Mouse (Mus musculus) layer of hippocampus, adult 2 months (tissue): ENCODE results near the gene Gm14781. TPM values are rescaled to one million over a fixed set of nuclear protein-coding genes. Genes with fewer than 3 reads are reported as not detected.
"Not testable (repeated sequence)": the region's sequence is repeated elsewhere in the genome, so short reads cannot be mapped to it uniquely, and the experiment has no call there.

Experiments used
- DNase-seq, 2 experiments: peaks; one replicate each; pipeline ENCODE4 v3.0.0; 2022; ENCODE audit warnings: low spot score in 2 of 2
- H3K27ac ChIP-seq: fragments of 200-600 bp; 2 replicates; pipeline ENCODE4 v1.8.1; 2022
- H3K4me3 ChIP-seq: fragments of 200-600 bp; 2 replicates; pipeline ENCODE4 v1.8.1; 2022; ENCODE audit warnings: mild to moderate bottlenecking
- long read RNA-seq, 2 experiments: library from polyadenylated mRNA; stranded (forward); transcript quantifications; one replicate each; pipeline ENCODE4 v2.0.0; 2021; ENCODE audit warnings: borderline mapping rate in 2 of 2
- total RNA-seq, 2 experiments: library from RNA; stranded (reverse); gene quantifications; 2 replicates each; pipeline ENCODE4 v1.2.3; 2021

The Gm14781 gene
- total RNA-seq: not detected
- long read RNA-seq, experiment 1: 0 reads
- long read RNA-seq, experiment 2: 0 reads

DNA sequence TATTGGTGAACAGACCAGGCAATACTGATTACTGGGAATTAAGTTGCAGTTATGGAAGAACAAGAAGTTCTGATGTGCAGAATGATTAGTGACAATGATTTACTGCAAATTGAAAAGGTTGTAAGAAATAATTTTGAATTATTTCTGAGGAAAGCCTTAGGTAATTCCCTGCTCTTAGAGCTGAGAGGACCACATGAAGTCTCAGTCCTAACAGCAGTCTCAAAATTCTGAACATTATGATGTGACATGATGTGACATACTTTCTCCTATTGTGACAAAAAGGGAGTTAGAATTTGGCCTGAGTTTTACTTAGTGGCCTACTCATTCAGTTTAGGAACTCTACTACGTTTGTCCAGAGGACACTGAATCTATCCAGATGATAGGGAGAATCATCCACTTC, at the start of gene Gm14781:
Gm14781 (plus strand) TSS at position 301 of the 400 bp plus-strand sequence.
- H3K4me3 ChIP-seq, DNase-seq, H3K27ac ChIP-seq: not testable (repeated sequence)

DNA sequence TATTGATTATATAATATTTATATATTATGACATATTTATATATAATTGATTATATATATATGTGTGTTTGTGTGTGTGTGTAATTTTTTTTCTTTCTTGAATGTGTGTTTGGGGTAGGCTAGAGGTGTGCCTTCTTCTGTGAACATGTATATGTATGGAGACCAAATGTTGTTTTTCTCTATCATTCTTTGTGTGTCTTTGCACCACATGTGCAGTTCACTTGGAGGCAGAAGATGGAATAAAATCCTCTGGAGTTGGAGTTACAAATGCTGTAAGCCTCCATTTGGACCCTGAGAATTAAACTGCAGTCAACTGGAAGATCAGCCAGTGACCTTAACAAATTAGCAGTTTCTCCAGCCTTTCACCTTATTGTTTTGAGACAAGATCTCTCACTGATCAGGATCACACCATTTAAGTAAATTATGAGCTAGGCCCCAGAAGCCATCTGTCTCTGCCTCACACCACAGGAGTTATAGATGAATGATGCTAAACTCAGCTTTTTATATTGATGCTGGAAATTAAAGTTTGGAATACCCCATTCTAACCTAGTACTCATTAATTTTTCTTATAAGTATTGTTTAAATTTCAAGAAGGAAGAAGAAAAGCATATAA, 23.1 kb downstream of the Gm14781 start:
- H3K4me3 ChIP-seq, DNase-seq, H3K27ac ChIP-seq: not testable (repeated sequence)

Other genes starting within 250 kb of the Gm14781 start
- not detected for gene Gm5072, start 239.7 kb upstream of the Gm14781 start, total RNA-seq
- not detected for gene Gm8914, start 152.1 kb upstream of the Gm14781 start, total RNA-seq
- not detected for gene 1700084M14Rik, start 56.3 kb upstream of the Gm14781 start, total RNA-seq
- not detected for gene Mageb5, start 150.8 kb downstream of the Gm14781 start, total RNA-seq